Mouse (Mus musculus) G1E (cell line): ENCODE results near the gene Hnrnpf.

ENCODE experiments used
- CTCF ChIP-seq: IDR thresholded peaks from 2 replicates; pipeline ENCODE4 v1.5.1; 2012; ENCODE audit warnings: low read depth, low read length, inconsistent platforms, mixed read lengths
- GATA1 ChIP-seq: IDR thresholded peaks from 2 replicates; pipeline ENCODE4 v1.6.1; 2012; ENCODE audit warnings: borderline replicate concordance, low read length, inconsistent platforms, mixed read lengths
- GATA2 ChIP-seq: IDR thresholded peaks from 2 replicates; pipeline ENCODE4 v1.6.1; 2012; ENCODE audit warnings: low read depth, low read length, inconsistent platforms, borderline replicate concordance
- POLR2AphosphoS5 ChIP-seq: IDR thresholded peaks from 2 replicates; pipeline ENCODE4 v1.6.1; 2012; ENCODE audit warnings: low read depth, low read length, inconsistent platforms; ENCODE audit not compliant: insufficient replicate concordance
- TAL1 ChIP-seq: conservative IDR thresholded peaks from 2 replicates; pipeline ENCODE4 v1.6.1; 2012; ENCODE audit warnings: low read depth, low read length, inconsistent platforms, mixed read lengths

DNA sequence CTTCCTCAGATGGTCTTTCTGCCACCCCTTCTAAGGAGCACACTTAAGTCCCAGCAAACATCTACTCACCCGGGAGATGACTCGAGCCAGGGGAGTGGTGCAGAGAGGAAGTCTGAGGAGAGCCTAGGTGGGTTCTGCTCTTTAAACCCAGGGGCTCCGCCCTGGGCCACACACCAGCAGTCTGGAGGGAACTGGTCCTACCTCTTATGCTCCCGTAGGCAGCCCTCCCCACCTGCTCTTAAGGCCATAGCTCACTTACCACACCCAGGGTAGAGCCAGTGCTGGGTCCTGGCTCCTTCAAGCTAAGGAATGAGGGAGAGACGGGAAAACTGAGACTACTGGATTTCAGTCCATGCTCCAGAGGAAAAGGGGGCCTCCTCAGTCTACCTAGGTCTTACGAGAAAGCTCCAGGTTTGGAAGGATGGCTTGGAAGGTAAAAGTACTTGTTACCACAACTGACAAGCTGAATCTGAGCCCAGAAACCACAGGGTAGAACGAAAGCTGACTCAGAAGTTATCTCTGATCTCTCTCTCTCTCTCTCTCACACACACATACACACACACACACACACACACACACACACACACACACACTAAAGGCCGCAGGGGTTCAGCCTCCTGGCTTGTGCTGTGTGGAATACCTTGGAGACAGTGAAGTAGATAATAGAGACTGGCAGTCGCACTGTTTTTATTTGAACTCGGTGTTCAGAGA is 37.3 kb downstream of the Hnrnpf start, which contains the start of gene Fxyd4:
- TF ChIP-seq CTCF (no peak), GATA1 (no peak), GATA2 (no peak), POLR2AphosphoS5 (no peak), TAL1 (no peak)
